Mouse (Mus musculus) heart, adult 2 months (tissue): ENCODE data around the gene Car4.

Source experiments
- CTCF ChIP-seq: fragments of 200-600 bp; IDR thresholded peaks from 2 replicates; pipeline ENCODE4 v1.8.1; 2022; ENCODE audit warnings: antibody characterized with exemption, mild to moderate bottlenecking, moderate library complexity
- EP300 ChIP-seq: fragments of 200-500 bp; IDR thresholded peaks from 2 replicates; pipeline ENCODE4 v1.6.1; 2011; ENCODE audit warnings: low read depth, low read length, control low read depth; ENCODE audit not compliant: insufficient read depth
- POLR2A ChIP-seq: fragments of 200-500 bp; IDR thresholded peaks from 2 replicates; pipeline ENCODE4 v1.6.1; 2011; ENCODE audit warnings: mild to moderate bottlenecking, low read depth, low read length, control low read depth; ENCODE audit not compliant: insufficient read depth

- no peak for TF ChIP-seq CTCF
- no peak for TF ChIP-seq POLR2A
- no peak for TF ChIP-seq EP300
These were observed 2.7 kb downstream of the Car4 start for GRCm38 (mm10) chr11:84960291-84960690.
